Mouse (Mus musculus): ENCODE measurements around the gene A930018P22Rik. TPM values are rescaled to one million over a fixed set of nuclear protein-coding genes. Genes with fewer than 3 reads are reported as not detected.

Gene A930018P22Rik
- polyA plus RNA-seq, 1 experiment from 2014 or later, result not detected

Other genes with a start within 250 kb of the A930018P22Rik start
- gene Lmo2, start 164.8 kb upstream of the A930018P22Rik start, polyA plus RNA-seq (2016; fragmentation: Nextera tagmentation; extraction: Ambion mirVana), result 29.3 and 30.6 TPM in 2 replicates
- gene Fbxo3, start 95.0 kb upstream of the A930018P22Rik start, polyA plus RNA-seq (2016; fragmentation: Nextera tagmentation; extraction: Ambion mirVana), result 39.2 and 47.8 TPM in 2 replicates
- 1.8 and 3.4 TPM in 2 replicates for gene 4931422A03Rik, start 94.4 kb upstream of the A930018P22Rik start, polyA plus RNA-seq (2016; fragmentation: Nextera tagmentation; extraction: Ambion mirVana)
- gene Gm10912, start 56.9 kb upstream of the A930018P22Rik start, polyA plus RNA-seq (2016; fragmentation: Nextera tagmentation; extraction: Ambion mirVana), result not detected in 2 replicates
- gene Gm10799, start 54.2 kb upstream of the A930018P22Rik start, polyA plus RNA-seq (2016; fragmentation: Nextera tagmentation; extraction: Ambion mirVana), result not detected in 2 replicates
- gene Cd59b, start 52.9 kb upstream of the A930018P22Rik start, polyA plus RNA-seq (2016; fragmentation: Nextera tagmentation; extraction: Ambion mirVana), result 3.8 and 5.0 TPM in 2 replicates
- gene Cd59a, start 27.0 kb upstream of the A930018P22Rik start, polyA plus RNA-seq (2016; fragmentation: Nextera tagmentation; extraction: Ambion mirVana), result 13.9 and 17.6 TPM in 2 replicates